Mouse (Mus musculus) ES-Bruce4 (cell line): ENCODE results near the gene Cntfr.
"Not testable (repeated sequence)": the region's sequence is repeated elsewhere in the genome, so short reads cannot be mapped to it uniquely, and the experiment has no call there.

Experiments used
- CTCF ChIP-seq: IDR thresholded peaks from one replicate; pipeline ENCODE4 v1.8.1; 2011; ENCODE audit warnings: low read depth, low read length
- POLR2A ChIP-seq: IDR thresholded peaks from one replicate; pipeline ENCODE4 v1.8.1; 2011; ENCODE audit warnings: low read length; ENCODE audit not compliant: insufficient read depth

- not testable (repeated sequence) for TF ChIP-seq POLR2A, CTCF
These were observed 10.9 kb downstream of the Cntfr start for GRCm38 (mm10) chr4:41685882-41686492.
